Mouse (Mus musculus): ENCODE data around the gene Fbrsl1. TPM values are rescaled to one million over a fixed set of nuclear protein-coding genes. Genes with fewer than 3 reads are reported as not detected.
A peak's percentile ranks its signal among the peaks of the same experiment; 100 is the strongest.

Gene Fbrsl1
- total RNA-seq, 1 experiment from 2014 or later, result 22.1 TPM

- no peak for ATAC-seq (replicated peaks; ENCODE audit: insufficient number of reproducible peaks, low FRiP score, low TSS enrichment, poor library complexity, severe bottlenecking)
Observed at GRCm38 (mm10) chr5:110386371-110387330, 61.7 kb downstream of the Fbrsl1 start.

- ATAC-seq (replicated peaks; ENCODE audit: insufficient number of reproducible peaks, low FRiP score, low TSS enrichment, poor library complexity, severe bottlenecking), result no peak
Observed at GRCm38 (mm10) chr5:110385263-110385662, 63.0 kb downstream of the Fbrsl1 start.

GRCm38 (mm10) chr5:110384491-110384890 lies 63.8 kb downstream of the Fbrsl1 start:
- ATAC-seq (replicated peaks; ENCODE audit: insufficient number of reproducible peaks, low FRiP score, low TSS enrichment, poor library complexity, severe bottlenecking), result no peak

- ATAC-seq (replicated peaks; ENCODE audit: insufficient number of reproducible peaks, low FRiP score, low TSS enrichment, poor library complexity, severe bottlenecking), result no peak
Observed at GRCm38 (mm10) chr5:110379823-110380222, 68.5 kb downstream of the Fbrsl1 start.

GRCm38 (mm10) chr5:110379086-110379485 lies 69.2 kb downstream of the Fbrsl1 start:
- no peak for ATAC-seq (replicated peaks; ENCODE audit: insufficient number of reproducible peaks, low FRiP score, low TSS enrichment, poor library complexity, severe bottlenecking)

DNA sequence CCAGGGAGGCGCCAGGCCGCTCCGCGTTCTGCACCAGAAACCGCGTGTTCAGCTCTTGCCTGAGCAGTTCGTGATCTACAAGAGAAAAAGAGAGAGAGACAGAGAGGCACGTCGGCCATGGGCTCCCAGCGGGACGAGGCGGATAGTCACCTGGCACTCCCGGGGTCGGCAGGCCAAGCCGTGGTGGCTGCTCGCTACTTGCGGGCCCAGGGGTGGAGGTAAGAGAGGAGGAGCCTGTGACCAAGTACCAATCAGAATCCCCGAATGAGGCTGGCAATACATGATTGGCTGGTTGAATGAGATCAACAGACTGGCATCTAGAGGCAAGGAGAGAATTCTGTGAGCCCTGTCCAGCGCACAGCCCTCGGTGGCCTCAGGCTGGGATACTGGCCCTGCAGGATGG lies 70.1 kb downstream of the Fbrsl1 start:
- ATAC-seq (replicated peaks; ENCODE audit: insufficient number of reproducible peaks, low FRiP score, low TSS enrichment, poor library complexity, severe bottlenecking), result no peak

- ATAC-seq (replicated peaks; ENCODE audit: insufficient number of reproducible peaks, low FRiP score, low TSS enrichment, poor library complexity, severe bottlenecking), result no peak
Observed at GRCm38 (mm10) chr5:110376802-110377433, 71.4 kb downstream of the Fbrsl1 start.

DNA sequence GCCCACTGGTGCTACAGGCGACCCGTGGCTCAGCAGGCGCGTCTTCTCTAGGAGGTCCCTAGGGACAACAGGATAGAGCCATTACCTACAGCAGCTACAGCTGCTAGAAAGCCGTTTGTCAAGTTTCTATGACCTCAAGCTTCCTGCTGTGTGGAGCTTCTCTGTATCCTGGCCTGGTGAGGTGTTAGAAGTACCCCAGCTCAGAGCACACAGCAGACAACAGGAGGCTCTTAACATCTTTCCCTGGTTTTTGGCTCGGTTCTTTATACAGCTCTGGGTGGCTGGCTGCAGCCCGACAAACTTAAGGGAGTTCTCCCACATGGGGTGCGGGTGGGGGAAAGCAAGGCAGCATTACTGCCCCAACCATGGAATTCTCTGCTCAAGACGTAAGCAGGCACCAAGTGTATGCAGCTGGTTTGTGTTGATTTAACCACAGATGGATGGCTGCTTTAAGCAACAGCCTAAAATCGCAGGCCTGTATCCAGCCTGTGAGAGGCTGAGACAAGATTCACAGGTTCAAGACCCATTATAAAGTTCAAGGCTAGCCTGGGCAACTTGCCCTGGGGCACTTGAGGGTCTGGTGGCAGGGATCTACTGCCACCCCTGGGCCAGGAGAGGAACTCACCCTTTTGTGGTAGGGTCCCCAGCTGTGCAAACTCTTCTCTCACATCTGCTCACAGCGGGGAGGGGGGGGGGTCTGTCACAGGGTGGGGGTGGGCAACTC lies 84.3 kb downstream of the Fbrsl1 start:
- no peak for ATAC-seq (replicated peaks; ENCODE audit: insufficient number of reproducible peaks, low FRiP score, low TSS enrichment, poor library complexity, severe bottlenecking)

DNA sequence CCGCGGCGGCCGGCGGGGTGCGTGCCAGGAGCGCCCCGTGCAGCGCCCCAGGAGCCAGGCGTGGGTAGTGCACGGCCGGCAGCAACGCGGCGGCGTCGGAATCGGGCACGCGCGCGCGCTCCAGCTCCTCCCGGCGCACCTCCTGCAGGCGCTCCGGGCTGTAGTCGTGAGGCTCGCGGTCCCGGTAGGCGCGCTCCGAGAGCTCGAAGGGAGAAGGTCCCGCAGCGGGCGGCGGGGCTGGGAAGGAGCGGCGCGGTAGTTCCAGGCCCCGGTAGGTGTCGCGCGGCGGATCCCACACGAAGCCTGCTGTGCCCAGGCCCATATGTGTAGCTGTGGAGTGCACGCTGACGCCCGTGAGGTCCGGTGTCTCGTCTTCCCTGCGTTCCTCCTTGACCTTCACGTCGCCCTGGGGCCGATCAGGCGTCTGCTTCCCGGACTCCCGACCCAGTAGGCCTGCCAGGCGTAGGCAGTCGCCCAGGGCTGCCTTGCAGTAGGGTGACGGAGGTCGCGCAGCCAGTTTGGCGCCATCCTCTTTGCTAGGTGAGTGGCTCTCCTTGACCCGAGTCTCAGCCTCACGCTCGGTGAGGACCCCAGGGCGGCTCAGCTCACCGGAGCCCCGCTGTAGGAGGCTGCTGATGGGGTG lies 85.0 kb downstream of the Fbrsl1 start:
- no peak for ATAC-seq (replicated peaks; ENCODE audit: insufficient number of reproducible peaks, low FRiP score, low TSS enrichment, poor library complexity, severe bottlenecking)

- no peak for ATAC-seq (replicated peaks; ENCODE audit: insufficient number of reproducible peaks, low FRiP score, low TSS enrichment, poor library complexity, severe bottlenecking)
Observed at GRCm38 (mm10) chr5:110362813-110363178, 85.5 kb downstream of the Fbrsl1 start.

DNA sequence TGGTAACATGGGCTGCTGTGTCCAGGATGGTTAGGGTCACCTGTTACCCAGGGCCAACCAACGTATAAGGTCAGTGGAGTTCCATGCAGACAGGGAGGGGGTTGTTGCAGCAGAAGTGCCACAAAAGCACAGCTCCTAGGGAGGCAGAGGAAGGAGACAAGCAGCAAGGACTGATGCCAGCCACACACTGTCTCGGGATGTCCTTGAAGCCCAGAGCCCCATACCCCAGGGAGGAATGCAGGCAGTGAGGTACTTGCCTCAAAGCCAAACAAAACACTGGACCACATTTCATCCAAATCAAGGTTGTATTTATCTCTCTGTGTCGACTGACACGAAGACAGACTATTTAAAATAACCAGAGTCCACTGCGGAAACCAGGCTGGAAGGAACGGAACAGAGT lies 86.8 kb downstream of the Fbrsl1 start:
- ATAC-seq (replicated peaks; ENCODE audit: insufficient number of reproducible peaks, low FRiP score, low TSS enrichment, poor library complexity, severe bottlenecking), result no peak

DNA sequence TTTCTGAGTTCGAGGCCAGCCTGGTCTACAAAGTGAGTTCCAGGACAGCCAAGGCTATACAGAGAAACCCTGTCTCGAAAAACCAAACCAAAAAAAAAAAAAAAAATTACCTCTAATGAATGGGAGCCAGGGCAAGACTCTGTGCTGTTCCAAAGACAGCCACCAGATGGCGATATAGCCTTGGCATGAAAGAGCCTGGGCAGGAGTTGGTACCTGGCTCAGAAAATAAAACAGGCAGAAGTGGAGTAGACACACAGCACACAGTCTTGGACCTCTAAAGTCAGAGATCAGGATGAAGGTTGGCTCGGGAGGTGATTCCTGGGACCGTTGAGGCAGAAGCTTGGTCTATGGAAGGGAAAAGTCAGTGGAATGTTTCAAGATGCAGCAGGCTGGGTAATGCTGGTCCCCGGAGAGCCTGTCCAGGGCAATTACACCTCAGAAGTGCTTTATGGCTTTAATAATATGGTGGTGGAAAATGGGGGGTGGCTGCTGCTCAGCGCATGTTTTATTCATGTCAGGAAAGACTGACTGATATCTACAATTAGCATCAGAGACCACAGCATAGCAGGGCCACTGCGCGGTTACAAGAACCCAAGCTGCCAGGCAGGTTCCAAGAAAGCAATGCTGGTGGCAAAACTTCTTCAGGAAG lies 90.6 kb downstream of the Fbrsl1 start:
- ATAC-seq (replicated peaks; ENCODE audit: insufficient number of reproducible peaks, low FRiP score, low TSS enrichment, poor library complexity, severe bottlenecking), result peak; percentile 52; the same call in 1 of the 2 replicates

- ATAC-seq (replicated peaks; ENCODE audit: insufficient number of reproducible peaks, low FRiP score, low TSS enrichment, poor library complexity, severe bottlenecking), result no peak
Observed at GRCm38 (mm10) chr5:110354716-110355115, 93.6 kb downstream of the Fbrsl1 start.

DNA sequence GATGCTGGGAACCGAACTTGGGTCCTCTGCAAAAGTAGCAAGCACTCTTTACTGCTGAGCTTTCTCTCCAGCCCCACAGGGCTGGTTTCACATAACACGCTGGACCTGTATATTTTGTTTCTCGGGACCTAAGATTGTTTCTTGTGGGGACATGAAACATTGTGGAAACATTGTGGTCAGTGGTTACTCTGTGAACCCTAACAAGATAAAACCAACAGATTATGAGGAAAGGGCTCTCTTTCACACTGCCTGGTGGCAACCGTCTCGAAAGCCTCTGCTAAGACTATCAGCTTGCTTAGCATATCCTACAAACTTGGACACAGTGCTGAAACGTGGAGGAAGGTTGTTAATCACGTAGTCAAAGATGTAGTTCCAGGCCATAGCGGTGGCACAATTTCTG lies 101.3 kb downstream of the Fbrsl1 start:
- no peak for ATAC-seq (replicated peaks; ENCODE audit: insufficient number of reproducible peaks, low FRiP score, low TSS enrichment, poor library complexity, severe bottlenecking)

GRCm38 (mm10) chr5:110345553-110345952 lies 102.8 kb downstream of the Fbrsl1 start:
- ATAC-seq (replicated peaks; ENCODE audit: insufficient number of reproducible peaks, low FRiP score, low TSS enrichment, poor library complexity, severe bottlenecking), result no peak

DNA sequence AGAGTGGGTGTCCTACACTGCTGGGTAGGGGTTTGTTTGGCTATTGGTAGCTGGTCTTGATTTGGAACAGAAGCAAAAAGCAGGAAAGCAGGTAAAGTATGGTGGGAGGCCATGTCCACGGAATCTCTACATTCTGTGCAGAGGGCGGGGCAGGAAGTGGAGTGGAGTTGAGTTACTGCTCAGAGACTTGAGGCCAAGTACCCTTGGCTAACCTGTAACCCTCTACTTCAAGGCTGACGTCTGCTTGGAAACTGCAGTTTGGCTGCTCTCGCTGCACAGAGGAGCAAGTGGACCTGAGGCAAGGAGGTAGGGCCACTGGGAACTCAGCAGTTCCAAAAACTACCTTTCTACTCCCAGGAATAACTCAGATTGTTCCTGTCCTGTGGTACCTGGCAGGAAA lies 103.8 kb downstream of the Fbrsl1 start, which contains the start of gene Lrcol1:
Gene Lrcol1, plus strand, starts transcription at position 207 of the 400 bp plus-strand sequence.
- no peak for ATAC-seq (replicated peaks; ENCODE audit: insufficient number of reproducible peaks, low FRiP score, low TSS enrichment, poor library complexity, severe bottlenecking)

GRCm38 (mm10) chr5:110342648-110343284 lies 105.5 kb downstream of the Fbrsl1 start, which contains the start of gene P2rx2:
TSS of gene P2rx2 (minus strand) at chr5:110343212.
- no peak for ATAC-seq (replicated peaks; ENCODE audit: insufficient number of reproducible peaks, low FRiP score, low TSS enrichment, poor library complexity, severe bottlenecking)

- ATAC-seq (replicated peaks; ENCODE audit: insufficient number of reproducible peaks, low FRiP score, low TSS enrichment, poor library complexity, severe bottlenecking), result no peak
Observed at GRCm38 (mm10) chr5:110338792-110339191, 109.5 kb downstream of the Fbrsl1 start.
